Mouse (Mus musculus) embryonic fibroblast, embryonic 13.5 days (primary cell): ENCODE results near the gene Gprc5c.

Experiments used
- CTCF ChIP-seq: IDR thresholded peaks from 2 replicates; pipeline ENCODE4 v1.5.1; 2011; ENCODE audit warnings: mild to moderate bottlenecking, control low read depth, low read length, moderate library complexity, borderline replicate concordance; ENCODE audit not compliant: insufficient read depth
- POLR2A ChIP-seq: IDR thresholded peaks from 2 replicates; pipeline ENCODE4 v1.6.1; 2011; ENCODE audit warnings: low read depth, mild to moderate bottlenecking, control low read depth, low read length, moderate library complexity

DNA sequence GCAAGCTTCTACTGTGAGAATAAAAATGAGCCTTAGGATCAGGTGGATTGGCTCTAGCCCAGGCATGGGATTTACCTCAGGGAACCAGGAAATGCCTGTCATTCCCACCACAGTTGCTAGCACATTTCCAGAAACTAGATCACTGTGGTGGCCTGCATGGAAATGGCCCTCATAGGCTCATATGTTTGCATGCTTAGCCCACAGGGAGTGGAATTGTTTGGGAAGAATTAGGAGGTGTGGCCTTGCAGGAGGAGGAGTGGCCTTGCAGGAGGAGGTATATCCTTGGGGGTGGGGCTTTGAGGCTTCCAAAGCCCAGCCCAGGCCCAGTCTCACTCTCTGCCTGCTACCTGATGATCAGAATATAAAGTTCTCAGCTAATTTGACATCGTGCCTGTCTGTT, 49.0 kb upstream of the Gprc5c start:
- no peak for TF ChIP-seq CTCF
- no peak for TF ChIP-seq POLR2A
